Mouse (Mus musculus) heart, postnatal 10 days (tissue): ENCODE results near the gene Nrd1. TPM values are rescaled to one million over a fixed set of nuclear protein-coding genes. Genes with fewer than 3 reads are reported as not detected.
A peak's percentile ranks its signal among the peaks of the same experiment; 100 is the strongest.

Experiments
- DNase-seq, 2 experiments: peaks; one replicate each; pipeline ENCODE4 v3.0.0; 2021
- intact Hi-C: fragments of 180-260 bp; cut with DNase I; formaldehyde crosslinking; loops from one replicate; pipeline ENCODE4 v1.15.1; 2025
- total RNA-seq, 2 experiments: library from RNA; stranded (reverse); gene quantifications; 2 replicates each; pipeline ENCODE4 v1.2.3; 2021

The Nrd1 gene
- total RNA-seq, 2 experiments from 2014 or later, result 88.8 to 101 TPM

DNA sequence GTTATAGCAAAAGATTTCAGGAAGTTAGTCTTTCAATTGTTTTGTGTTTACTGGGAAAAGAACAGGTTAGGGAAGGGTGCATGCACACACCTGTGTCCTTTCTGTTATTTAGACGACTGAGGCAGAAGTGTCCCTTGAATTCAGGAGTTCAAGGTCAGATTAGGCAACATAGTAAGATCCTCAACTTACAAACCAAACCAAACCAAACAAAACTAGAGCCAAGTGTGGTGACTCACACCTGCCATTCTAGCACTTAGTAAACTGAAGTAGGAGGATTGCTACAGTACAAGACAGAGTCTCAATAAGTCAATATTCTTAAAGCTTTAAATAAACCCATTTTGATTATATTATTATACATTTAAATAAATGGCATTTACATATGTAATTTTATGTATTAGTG lies 21.5 kb downstream of the Nrd1 start:
- intact Hi-C loops, result no loop called here
- DNase-seq, result no peak

- no peak for DNase-seq
- intact Hi-C loops, result no loop called here
Measured at GRCm38 (mm10) chr4:109025061-109025460, 24.6 kb downstream of the Nrd1 start.

DNA sequence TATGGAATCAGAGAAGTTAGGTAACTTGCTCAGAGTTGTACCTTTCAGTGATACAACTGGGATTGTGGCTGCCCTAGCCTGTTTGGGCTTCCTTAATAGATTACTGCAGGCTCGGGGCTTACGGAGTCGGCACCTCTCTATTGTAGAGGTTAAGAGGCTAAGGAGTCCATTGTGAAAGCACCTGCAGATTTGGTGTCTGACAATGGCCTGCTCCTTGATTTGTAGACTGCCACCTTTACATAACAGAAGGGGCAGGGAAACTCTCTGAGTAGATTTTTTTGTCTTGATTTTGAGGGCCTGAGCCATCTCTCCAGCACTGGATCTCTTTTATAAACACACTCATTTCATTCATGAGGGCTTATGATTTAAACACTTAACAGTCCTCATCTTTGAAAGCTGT lies 26.1 kb downstream of the Nrd1 start:
- no peak for DNase-seq
- intact Hi-C loops, result no loop called here

- intact Hi-C loops, result no loop called here
- DNase-seq, result no peak
Measured at GRCm38 (mm10) chr4:109029857-109030256, 29.4 kb downstream of the Nrd1 start.

DNA sequence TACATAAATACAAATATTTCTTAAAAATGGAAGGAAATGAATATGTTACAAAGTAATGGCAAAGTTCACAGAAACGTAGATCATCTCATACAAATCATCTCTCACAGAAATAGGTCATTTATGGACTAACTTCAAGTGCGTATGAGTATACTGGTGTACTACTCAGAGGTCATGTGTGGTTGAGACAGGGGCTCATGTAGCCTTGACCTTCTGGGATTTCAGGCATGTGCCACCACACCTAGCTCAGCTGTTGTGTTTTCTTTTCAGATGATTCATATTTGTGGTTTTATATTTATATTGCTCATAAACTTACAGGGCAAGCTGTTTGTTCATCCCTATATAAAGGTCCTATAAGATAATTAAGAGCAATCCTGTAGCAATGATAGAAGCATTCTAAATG lies 29.8 kb downstream of the Nrd1 start:
- no peak for DNase-seq
- intact Hi-C loops, result no loop called here

DNA sequence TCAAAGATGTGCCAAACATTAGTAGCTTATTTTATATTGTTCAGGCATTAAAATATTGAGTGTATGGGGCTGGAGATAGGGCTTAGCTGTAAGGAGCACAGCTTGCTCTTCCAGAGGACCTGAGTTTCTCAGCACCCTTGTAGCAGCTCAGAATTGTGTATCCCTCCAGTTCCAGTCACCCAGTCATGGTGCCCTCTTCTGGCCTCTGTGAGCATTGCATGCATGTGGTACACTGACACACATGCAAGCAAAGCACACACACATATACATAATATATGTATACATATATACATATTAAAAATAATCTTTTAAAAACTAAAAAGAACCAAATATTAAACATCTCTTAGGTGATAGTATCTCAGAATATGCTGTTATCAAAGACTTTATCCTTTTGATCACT lies 35.9 kb downstream of the Nrd1 start:
- intact Hi-C loops, result no loop called here
- DNase-seq, result peak; percentile 38 to 71

- intact Hi-C loops, result no loop called here
- DNase-seq, result no peak
Measured at GRCm38 (mm10) chr4:109042739-109043138, 42.3 kb downstream of the Nrd1 start.

DNA sequence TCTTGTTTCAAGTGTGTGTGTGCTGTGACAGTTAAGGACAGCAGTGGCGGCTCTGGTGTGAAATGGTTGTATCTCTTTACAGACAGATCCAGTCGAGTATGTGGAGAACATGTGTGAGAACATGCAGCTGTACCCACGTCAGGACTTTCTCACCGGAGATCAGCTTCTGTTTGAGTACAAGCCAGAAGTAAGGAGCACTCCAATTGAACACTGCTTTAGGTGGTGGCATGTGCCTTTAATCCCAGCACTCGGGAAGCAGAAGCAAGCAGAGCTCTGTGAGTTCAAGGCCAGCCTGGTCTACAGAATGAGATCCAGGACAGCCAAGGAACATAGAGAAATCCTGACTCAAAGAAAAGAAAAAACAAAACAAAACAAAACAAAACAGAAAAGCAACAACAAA lies 42.8 kb downstream of the Nrd1 start:
- intact Hi-C loops, result no loop called here
- DNase-seq, result no peak

DNA sequence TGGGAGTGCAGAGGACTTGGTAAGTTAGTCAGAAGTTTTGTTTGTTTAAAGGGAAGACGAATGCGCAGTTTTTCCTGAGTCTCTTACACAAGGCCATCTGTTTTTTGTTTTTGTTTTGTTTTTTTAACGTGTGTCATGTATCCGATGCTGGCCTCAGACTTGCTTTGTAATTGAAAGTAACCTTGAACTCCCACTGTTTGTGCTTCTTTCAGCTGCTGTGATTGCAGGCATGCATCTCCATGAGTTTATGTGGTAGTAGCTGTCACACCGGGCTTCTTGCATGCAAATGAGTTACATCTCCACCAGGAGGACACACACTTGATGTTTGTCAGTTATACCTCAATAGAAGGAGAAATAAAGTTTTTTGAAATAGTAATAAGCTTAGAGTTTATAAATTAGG lies 43.3 kb downstream of the Nrd1 start:
- intact Hi-C loops, result no loop called here
- DNase-seq, result no peak

GRCm38 (mm10) chr4:109048258-109048657 lies 47.8 kb downstream of the Nrd1 start:
- intact Hi-C loops, result no loop called here
- no peak for DNase-seq

DNA sequence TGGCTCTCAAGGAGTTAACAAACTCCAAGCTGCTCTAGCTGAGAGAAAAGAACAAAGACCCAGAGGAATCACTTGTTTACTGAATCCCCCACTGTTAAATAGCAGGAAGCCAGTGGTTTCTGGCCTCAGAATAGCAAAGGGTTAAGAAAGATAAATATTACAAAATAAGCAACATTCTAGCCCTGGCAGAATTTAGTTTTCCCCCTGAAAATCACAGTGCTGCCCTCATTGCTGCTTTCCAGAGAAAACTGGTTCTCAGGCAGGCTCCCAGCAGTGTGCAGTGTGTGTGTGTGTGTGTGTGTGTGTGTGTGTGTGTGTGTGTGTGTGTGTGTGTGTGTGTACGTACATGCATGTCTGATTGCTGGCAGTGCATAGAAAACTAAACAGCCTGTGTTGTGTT lies 51.8 kb downstream of the Nrd1 start:
- intact Hi-C loops, result no loop called here
- no peak for DNase-seq

- intact Hi-C loops, result no loop called here
- DNase-seq, result no peak
Measured at GRCm38 (mm10) chr4:109054003-109054402, 53.5 kb downstream of the Nrd1 start.

- intact Hi-C loops, result loop anchor here (5.0 kb wide), 1 partner anchor 106 kb away; no protein-coding TSS in a partner anchor
Measured at GRCm38 (mm10) chr4:109056351-109056750, 55.9 kb downstream of the Nrd1 start.

GRCm38 (mm10) chr4:109057640-109058039 lies 57.2 kb downstream of the Nrd1 start:
- intact Hi-C loops, result loop anchor here (5.0 kb wide), 1 partner anchor 105 kb away; no protein-coding TSS in a partner anchor
- DNase-seq, result no peak

More at GRCm38 (mm10) chr4:109056351-109056750, 55.9 kb downstream of the Nrd1 start:
- no peak for DNase-seq

GRCm38 (mm10) chr4:109059255-109059821 lies 58.9 kb downstream of the Nrd1 start:
- DNase-seq, result no peak
- intact Hi-C loops, result loop anchor here (5.0 kb wide), 1 partner anchor 103 kb away; no protein-coding TSS in a partner anchor

DNA sequence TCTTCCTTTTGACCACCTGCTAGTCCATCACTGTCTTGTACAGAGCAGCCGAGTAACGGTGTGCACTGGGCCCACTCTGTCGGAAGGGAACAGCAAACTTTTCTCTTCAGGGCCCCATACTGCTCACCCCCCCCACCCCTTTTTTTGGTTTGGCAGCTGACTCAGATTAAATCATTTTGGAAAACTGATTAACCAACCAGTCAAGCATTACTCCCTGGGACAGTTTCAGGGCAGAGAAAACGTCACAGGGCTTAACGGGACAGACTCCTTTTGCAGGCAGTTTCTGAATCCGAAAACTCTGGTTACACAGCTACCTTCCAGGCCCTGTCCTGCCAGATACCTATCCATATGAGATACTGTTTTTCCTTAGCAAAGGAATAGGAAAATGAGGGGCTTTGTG lies 64.5 kb downstream of the Nrd1 start:
- intact Hi-C loops, result no loop called here
- no peak for DNase-seq

DNA sequence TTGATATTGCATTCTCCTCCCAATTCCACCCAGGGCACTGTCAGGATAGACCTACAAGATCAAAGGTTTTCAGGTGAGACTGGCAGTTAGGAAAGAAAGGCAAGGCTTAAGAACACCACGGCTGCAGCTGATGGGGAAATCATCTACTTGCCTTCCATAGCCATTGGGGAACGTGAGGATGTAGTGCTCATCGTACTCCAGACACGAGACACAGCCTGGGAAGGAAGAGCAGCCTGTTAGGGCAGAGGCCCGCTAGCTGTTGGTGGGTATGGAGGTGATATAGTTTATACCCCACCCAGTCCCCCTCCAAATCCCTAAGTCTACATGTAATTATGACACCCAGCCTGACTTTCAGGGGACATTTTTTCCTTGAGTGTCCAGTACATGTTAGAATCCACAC lies 65.3 kb downstream of the Nrd1 start:
- intact Hi-C loops, result no loop called here
- no peak for DNase-seq

- intact Hi-C loops, result loop anchor here (5.0 kb wide), 1 partner anchor 74 kb away; no protein-coding TSS in a partner anchor
- DNase-seq, result no peak
Measured at GRCm38 (mm10) chr4:109072891-109073290, 72.4 kb downstream of the Nrd1 start.

GRCm38 (mm10) chr4:109073296-109073695 lies 72.8 kb downstream of the Nrd1 start:
- no peak for DNase-seq
- intact Hi-C loops, result loop anchor here (5.0 kb wide), 1 partner anchor 74 kb away; no protein-coding TSS in a partner anchor

DNA sequence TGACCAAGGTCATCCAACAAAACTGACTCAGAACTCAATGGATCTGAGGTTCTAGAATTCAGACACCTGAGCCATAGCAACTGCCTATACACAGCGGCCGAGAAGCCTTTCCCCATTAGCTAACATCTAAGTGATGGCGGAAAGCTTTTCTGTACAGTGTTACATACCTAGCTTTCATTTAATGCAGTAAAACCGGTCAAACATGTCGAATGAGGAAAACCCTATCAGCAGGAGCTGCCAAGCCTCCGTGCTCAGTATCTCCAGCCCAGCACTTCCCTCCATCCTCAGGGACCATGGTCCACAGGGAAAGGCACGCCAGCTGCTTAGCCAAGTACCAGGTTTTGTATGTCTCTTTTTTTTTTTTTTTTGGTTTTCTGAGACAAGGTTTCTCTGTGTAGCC lies 78.5 kb downstream of the Nrd1 start:
- intact Hi-C loops, result no loop called here
- no peak for DNase-seq

- intact Hi-C loops, result no loop called here
- DNase-seq, result no peak
Measured at GRCm38 (mm10) chr4:109079676-109080075, 79.2 kb downstream of the Nrd1 start.

GRCm38 (mm10) chr4:109080118-109080517 lies 79.7 kb downstream of the Nrd1 start:
- no peak for DNase-seq
- intact Hi-C loops, result no loop called here

- intact Hi-C loops, result no loop called here
- no peak for DNase-seq
Measured at GRCm38 (mm10) chr4:109089171-109089570, 88.7 kb downstream of the Nrd1 start.
